Mouse (Mus musculus): ENCODE results near the gene Hist1h2ad. TPM values are rescaled to one million over a fixed set of nuclear protein-coding genes. Genes with fewer than 3 reads are reported as not detected.
A peak's percentile ranks its signal among the peaks of the same experiment; 100 is the strongest.
"Not testable (repeated sequence)": the region's sequence is repeated elsewhere in the genome, so short reads cannot be mapped to it uniquely, and the experiment has no call there.

The Hist1h2ad gene
- polyA plus RNA-seq, 1 experiment from 2014 or later, result 0.90 TPM

DNA sequence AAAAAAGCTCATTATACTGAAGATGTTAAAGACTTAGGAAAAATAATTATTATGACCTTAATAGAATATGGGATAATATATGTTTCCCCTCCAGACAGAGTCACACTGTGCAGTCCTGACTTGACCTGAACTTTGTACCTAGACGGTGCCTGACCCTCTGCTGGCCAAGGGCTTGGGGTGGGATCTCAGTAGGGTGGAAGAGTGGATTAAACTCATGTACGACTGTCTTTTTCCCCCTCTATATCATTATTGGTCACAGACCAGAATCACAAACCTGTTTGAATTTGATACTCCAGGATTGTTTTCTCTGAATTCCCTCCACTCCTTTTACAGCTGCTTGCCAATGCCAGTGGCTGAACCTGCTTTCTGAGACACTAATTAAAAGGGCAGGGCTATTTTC, 13.5 kb upstream of the Hist1h2ad start:
- DNase-seq (ENCODE audit: low spot score); H3K4me1 ChIP-seq (ENCODE audit: control insufficient read depth, insufficient read depth, low read length); H3K27me3 ChIP-seq (ENCODE audit: control insufficient read depth, insufficient read depth, low read length); ATAC-seq (ENCODE audit: insufficient read depth, low FRiP score, low TSS enrichment); H3K36me3 ChIP-seq (ENCODE audit: control insufficient read depth, insufficient read depth, low read length); H3K4me3 ChIP-seq (ENCODE audit: low read depth, low read length); H3K9ac ChIP-seq (ENCODE audit: low read length); H3K9me3 ChIP-seq (ENCODE audit: control insufficient read depth, low read length): not testable (repeated sequence)
- Histone ChIP-seq H3K27ac (ENCODE audit: low read depth, low read length) (0 out of 2 replicates have a peak overlapping the region, but pooled peaks have one; percentile 8), H3K4me2 (ENCODE audit: low read depth) (peak overlapping the region; percentile 8; the same call in 1 of the 2 replicates)
- 32% methylated on average over 2 of the region's 2 CpGs for WGBS

DNA sequence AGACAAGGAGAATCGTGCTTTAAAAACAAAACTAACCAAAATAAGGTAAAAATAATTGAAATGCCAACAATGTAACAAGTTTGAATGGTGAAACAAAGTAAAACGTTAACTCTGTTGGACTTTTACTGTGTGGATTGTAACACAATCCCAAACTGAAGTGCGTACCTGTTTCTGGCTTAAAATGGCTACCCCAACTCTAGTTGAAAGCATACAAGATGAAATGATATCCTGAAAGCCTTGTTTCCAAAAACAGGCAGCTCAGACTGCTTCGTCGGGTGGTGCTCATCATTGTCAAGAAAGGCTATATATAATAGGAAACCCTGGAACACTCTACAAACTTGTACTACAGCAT, 12.7 kb upstream of the Hist1h2ad start:
- H3K4me2 ChIP-seq (ENCODE audit: low read depth), result peak overlapping the region; percentile 55

DNA sequence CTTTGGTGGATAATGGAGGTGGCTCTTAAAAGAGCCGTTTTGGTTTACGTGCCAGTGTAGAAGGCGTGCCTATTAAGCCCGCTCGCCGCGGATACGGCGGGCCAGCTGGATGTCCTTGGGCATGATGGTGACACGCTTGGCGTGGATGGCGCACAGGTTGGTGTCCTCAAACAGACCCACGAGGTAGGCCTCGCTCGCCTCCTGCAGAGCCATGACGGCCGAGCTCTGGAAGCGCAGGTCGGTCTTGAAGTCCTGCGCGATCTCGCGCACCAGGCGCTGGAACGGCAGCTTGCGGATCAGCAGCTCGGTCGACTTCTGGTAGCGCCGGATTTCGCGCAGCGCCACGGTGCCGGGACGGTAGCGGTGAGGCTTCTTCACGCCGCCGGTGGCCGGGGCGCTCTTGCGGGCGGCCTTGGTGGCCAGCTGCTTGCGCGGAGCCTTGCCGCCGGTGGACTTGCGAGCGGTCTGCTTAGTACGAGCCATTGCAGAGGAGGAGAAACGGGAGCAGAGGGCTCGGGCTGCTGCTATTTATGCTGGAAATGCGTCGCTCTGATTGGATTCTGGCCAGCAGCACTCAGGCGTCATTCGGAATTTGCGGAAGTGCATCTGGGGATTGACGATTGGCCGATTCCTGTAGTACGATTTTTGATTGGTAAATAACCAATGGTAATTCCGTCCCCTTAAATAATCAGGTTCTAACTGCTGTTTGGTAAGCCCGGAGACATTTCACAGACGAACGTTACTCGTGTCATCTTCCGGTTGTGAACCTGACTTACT, 12.1 kb upstream of the Hist1h2ad start, which contains the start of gene Hist1h3e:
Gene Hist1h3e (minus strand): TSS at position 487 of the 777 bp plus-strand sequence.
- Histone ChIP-seq H3K27ac (ENCODE audit: low read depth, low read length) (peak within 1 kb of the TSS; percentile 96), H3K4me2 (ENCODE audit: low read depth) (peak within 1 kb of the TSS; percentile 55), H3K9ac (ENCODE audit: low read length) (peak within 1 kb of the TSS; percentile 63), H3K4me3 (ENCODE audit: low read depth, low read length) (peak within 1 kb of the TSS; percentile 33)
- ATAC-seq (ENCODE audit: insufficient read depth, low FRiP score, low TSS enrichment), result peak; percentile 95
- DNase-seq (ENCODE audit: low spot score), result peak; percentile 95
- H3K27me3 ChIP-seq (ENCODE audit: control insufficient read depth, insufficient read depth, low read length); H3K36me3 ChIP-seq (ENCODE audit: control insufficient read depth, insufficient read depth, low read length); H3K9me3 ChIP-seq (ENCODE audit: control insufficient read depth, low read length); H3K4me1 ChIP-seq (ENCODE audit: control insufficient read depth, insufficient read depth, low read length): not testable (repeated sequence)
- WGBS, result 0% methylated on average over 47 of the region's 67 CpGs

More for the DNA sequence above, 12.7 kb upstream of the Hist1h2ad start:
- H3K4me3 ChIP-seq (ENCODE audit: low read depth, low read length), result peak overlapping the region; percentile 33
- DNase-seq (ENCODE audit: low spot score); H3K27ac ChIP-seq (ENCODE audit: low read depth, low read length); H3K36me3 ChIP-seq (ENCODE audit: control insufficient read depth, insufficient read depth, low read length); H3K27me3 ChIP-seq (ENCODE audit: control insufficient read depth, insufficient read depth, low read length); H3K9me3 ChIP-seq (ENCODE audit: control insufficient read depth, low read length); ATAC-seq (ENCODE audit: insufficient read depth, low FRiP score, low TSS enrichment); H3K4me1 ChIP-seq (ENCODE audit: control insufficient read depth, insufficient read depth, low read length): not testable (repeated sequence)
- peak overlapping the region; percentile 45; the same call in 1 of the 2 replicates for H3K9ac ChIP-seq (ENCODE audit: low read length)
- 0% methylated on average over 2 of the region's 5 CpGs for WGBS

DNA sequence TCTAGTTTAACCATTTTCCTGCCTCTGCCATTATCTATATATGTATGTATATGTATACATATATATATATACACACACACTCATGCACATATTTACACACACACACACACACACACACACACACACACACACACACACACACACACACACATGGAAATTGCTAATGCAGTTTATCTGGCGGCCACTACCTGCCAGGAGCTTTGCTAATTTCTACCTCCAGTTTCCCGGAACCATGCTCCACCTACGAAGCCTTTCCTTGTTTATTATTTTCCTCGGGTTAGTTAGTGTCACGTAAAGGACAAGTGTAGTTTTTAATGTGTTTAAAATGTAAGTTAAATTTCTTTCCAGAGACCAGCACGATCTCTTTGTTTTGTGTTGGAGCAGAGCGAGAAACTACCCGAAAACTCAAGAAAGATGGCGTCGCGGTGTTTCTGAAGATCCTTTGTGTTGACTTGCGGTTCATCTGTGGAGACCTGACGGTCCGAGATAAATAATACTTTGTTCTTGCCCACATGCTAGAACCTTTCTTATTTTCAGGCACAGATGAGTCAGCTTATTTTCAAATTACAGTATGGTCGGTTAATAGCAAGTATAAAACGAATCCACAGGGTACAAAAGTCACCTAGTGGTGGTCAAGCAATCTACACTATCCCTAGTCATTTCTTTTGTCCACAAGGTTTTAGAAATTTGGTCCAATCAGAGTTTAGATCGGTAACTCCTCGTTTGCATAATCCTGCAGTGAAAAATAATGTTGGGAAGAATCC, 11.3 kb upstream of the Hist1h2ad start:
- peak overlapping the region; percentile 55 for H3K4me2 ChIP-seq (ENCODE audit: low read depth)
- H3K9ac ChIP-seq (ENCODE audit: low read length), result peak overlapping the region; percentile 63
- DNase-seq (ENCODE audit: low spot score) (peak; percentile 60), ATAC-seq (ENCODE audit: insufficient read depth, low FRiP score, low TSS enrichment) (peak; percentile 43; the same call in 1 of the 2 replicates)
- H3K27ac ChIP-seq (ENCODE audit: low read depth, low read length), result peak overlapping the region; percentile 96
- 4% methylated on average over 18 of the region's 18 CpGs for WGBS
- H3K4me1 ChIP-seq (ENCODE audit: control insufficient read depth, insufficient read depth, low read length), result no peaks in the 10 kb centered on the region
- H3K36me3 ChIP-seq (ENCODE audit: control insufficient read depth, insufficient read depth, low read length), result no peaks in the 10 kb centered on the region
- peak overlapping the region; percentile 18 for H3K4me3 ChIP-seq (ENCODE audit: low read depth, low read length)
- H3K27me3 ChIP-seq (ENCODE audit: control insufficient read depth, insufficient read depth, low read length), result no peaks in the 10 kb centered on the region
- no peaks in the 10 kb centered on the region for H3K9me3 ChIP-seq (ENCODE audit: control insufficient read depth, low read length)

DNA sequence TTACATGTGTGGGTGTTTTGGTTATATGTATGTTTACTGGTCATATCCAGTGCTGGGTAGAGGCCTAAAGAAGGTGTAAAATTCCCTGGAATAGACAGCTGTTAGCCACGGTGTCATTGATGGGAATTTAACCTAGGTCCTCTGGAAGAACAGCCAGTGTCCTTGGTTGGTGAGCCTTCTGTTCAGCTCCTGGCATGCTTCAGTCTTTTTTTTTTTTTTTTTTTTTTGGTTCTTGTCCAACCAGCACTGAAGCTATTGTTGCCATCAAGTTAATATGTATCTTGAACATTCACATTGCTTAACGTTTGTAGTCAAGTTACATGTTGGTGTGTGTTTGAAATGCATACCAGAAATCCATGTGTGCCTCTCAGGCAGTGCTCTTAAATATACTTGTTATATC, 9.7 kb upstream of the Hist1h2ad start:
- H3K9ac ChIP-seq (ENCODE audit: low read length), result no peak overlapping the region
- ATAC-seq (ENCODE audit: insufficient read depth, low FRiP score, low TSS enrichment), result no peak
- H3K27ac ChIP-seq (ENCODE audit: low read depth, low read length), result no peak overlapping the region
- H3K4me1 ChIP-seq (ENCODE audit: control insufficient read depth, insufficient read depth, low read length), result no peaks in the 10 kb centered on the region
- 93% methylated on average over 2 of the region's 2 CpGs for WGBS
- DNase-seq (ENCODE audit: low spot score), result no peak
- no peaks in the 10 kb centered on the region for H3K36me3 ChIP-seq (ENCODE audit: control insufficient read depth, insufficient read depth, low read length)
- no peaks in the 10 kb centered on the region for H3K27me3 ChIP-seq (ENCODE audit: control insufficient read depth, insufficient read depth, low read length)
- H3K4me3 ChIP-seq (ENCODE audit: low read depth, low read length), result no peak overlapping the region
- H3K9me3 ChIP-seq (ENCODE audit: control insufficient read depth, low read length), result no peaks in the 10 kb centered on the region
- no peak overlapping the region for H3K4me2 ChIP-seq (ENCODE audit: low read depth)

DNA sequence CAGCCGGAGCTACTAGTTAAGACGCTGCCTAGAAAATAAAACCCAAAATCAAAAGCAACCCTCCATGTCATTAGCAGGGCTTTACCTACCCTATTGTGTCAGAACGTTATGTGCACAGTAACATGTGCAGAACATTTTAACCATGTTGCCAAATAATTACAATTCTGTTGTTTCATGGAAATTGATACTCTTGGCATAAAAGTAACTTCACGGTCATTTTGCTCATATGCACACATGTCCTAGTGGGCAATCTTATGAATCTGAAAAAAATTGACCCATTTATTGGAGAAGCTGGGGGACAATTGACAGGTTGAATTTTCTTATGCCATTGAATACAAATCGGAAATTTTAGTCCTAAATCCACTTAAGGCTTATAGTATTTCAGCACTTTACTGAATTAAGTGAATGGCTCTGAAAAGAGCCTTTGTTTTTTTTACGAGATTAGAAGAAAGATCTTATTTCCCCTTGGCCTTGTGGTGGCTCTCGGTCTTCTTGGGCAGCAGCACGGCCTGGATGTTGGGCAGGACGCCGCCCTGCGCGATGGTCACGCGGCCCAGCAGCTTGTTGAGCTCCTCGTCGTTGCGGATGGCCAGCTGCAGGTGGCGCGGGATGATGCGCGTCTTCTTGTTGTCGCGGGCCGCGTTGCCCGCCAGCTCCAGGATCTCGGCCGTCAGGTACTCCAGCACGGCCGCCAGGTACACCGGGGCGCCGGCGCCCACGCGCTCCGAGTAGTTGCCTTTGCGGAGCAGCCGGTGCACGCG, 3.7 kb upstream of the Hist1h2ad start:
- Histone ChIP-seq H3K9ac (ENCODE audit: low read length) (peak overlapping the region; percentile 49), H3K27ac (ENCODE audit: low read depth, low read length) (peak overlapping the region; percentile 93), H3K4me2 (ENCODE audit: low read depth) (peak overlapping the region; percentile 64), H3K4me3 (ENCODE audit: low read depth, low read length) (peak overlapping the region; percentile 45)
- 3% methylated on average over 12 of the region's 41 CpGs for WGBS
- ATAC-seq (ENCODE audit: insufficient read depth, low FRiP score, low TSS enrichment) (peak; percentile 11), DNase-seq (ENCODE audit: low spot score) (peak; percentile 15)
- H3K9me3 ChIP-seq (ENCODE audit: control insufficient read depth, low read length); H3K27me3 ChIP-seq (ENCODE audit: control insufficient read depth, insufficient read depth, low read length); H3K36me3 ChIP-seq (ENCODE audit: control insufficient read depth, insufficient read depth, low read length); H3K4me1 ChIP-seq (ENCODE audit: control insufficient read depth, insufficient read depth, low read length): not testable (repeated sequence)

DNA sequence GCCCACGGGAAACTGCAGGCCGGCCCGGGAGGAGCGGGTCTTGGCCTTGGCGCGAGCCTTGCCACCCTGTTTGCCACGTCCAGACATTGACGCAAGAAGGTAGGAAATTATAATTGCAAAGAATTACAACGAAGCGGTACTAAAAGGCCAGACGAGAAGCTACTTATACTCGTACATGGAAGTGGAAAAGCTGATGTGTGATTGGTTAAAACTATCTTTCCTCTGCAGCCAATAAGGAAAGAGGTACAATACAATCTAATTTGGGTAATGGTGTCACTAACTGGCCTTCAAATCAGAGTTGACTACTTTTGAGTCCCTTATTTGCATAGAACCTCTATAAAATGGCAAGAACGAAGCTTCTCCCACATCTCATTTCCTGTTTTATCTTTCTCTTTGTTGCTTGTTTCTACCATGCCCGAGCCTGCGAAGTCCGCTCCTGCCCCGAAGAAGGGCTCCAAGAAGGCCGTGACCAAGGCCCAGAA, 3.1 kb upstream of the Hist1h2ad start, which contains the start of the genes Hist1h2ae and Hist1h2bg:
Gene Hist1h2ae (minus strand): TSS at position 199 of the 482 bp plus-strand sequence.
Gene Hist1h2bg (plus strand): TSS at position 375 of the 482 bp plus-strand sequence.
- Histone ChIP-seq H3K27me3 (ENCODE audit: control insufficient read depth, insufficient read depth, low read length) (no peaks in the 10 kb centered on the region), H3K36me3 (ENCODE audit: control insufficient read depth, insufficient read depth, low read length) (no peaks in the 10 kb centered on the region), H3K4me3 (ENCODE audit: low read depth, low read length) (peak within 1 kb of the TSS; percentile 45), H3K4me2 (ENCODE audit: low read depth) (peak within 1 kb of the TSS; percentile 64), H3K9ac (ENCODE audit: low read length) (peak within 1 kb of the TSS; percentile 77), H3K4me1 (ENCODE audit: control insufficient read depth, insufficient read depth, low read length) (peaks cover 6% of the 10 kb centered on the region), H3K9me3 (ENCODE audit: control insufficient read depth, low read length) (no peaks in the 10 kb centered on the region), H3K27ac (ENCODE audit: low read depth, low read length) (peak within 1 kb of the TSS; percentile 93)
- 0% methylated on average over 18 of the region's 18 CpGs for WGBS
- DNase-seq (ENCODE audit: low spot score), result peak; percentile 75
- peak; percentile 88 for ATAC-seq (ENCODE audit: insufficient read depth, low FRiP score, low TSS enrichment)

DNA sequence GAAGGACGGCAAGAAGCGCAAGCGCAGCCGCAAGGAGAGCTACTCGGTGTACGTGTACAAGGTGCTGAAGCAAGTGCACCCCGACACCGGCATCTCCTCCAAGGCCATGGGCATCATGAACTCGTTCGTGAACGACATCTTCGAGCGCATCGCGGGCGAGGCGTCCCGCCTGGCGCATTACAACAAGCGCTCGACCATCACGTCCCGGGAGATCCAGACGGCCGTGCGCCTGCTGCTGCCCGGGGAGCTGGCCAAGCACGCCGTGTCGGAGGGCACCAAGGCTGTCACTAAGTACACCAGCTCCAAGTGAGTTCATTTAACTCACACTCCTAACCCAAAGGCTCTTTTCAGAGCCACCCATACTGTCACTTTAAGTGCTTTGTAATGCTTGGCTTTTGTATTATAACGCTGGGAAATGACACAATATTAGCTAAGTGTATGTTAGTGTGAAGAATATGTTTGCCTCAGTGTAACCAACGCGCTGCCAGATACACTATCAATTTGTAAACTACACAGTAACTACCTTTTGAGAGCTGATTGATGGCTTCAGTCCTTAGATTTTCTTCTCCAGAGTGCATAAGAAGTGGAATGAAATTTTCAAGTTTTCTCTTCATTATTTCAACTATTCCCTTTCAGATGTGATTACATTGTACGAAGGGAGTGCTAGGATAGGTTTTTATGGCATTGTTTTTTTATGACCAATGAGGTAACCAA, 2.5 kb upstream of the Hist1h2ad start:
- ATAC-seq (ENCODE audit: insufficient read depth, low FRiP score, low TSS enrichment), result peak; percentile 5
- peak overlapping the region; percentile 93 for H3K27ac ChIP-seq (ENCODE audit: low read depth, low read length)
- peak overlapping the region; percentile 64 for H3K4me2 ChIP-seq (ENCODE audit: low read depth)
- H3K9ac ChIP-seq (ENCODE audit: low read length), result peak overlapping the region; percentile 77
- H3K4me3 ChIP-seq (ENCODE audit: low read depth, low read length), result peak overlapping the region; percentile 45
- peak; percentile 40 for DNase-seq (ENCODE audit: low spot score)
- under 1% methylated on average over 8 of the region's 34 CpGs for WGBS
- not testable (repeated sequence) for H3K36me3 ChIP-seq (ENCODE audit: control insufficient read depth, insufficient read depth, low read length); H3K9me3 ChIP-seq (ENCODE audit: control insufficient read depth, low read length); H3K4me1 ChIP-seq (ENCODE audit: control insufficient read depth, insufficient read depth, low read length); H3K27me3 ChIP-seq (ENCODE audit: control insufficient read depth, insufficient read depth, low read length)

Measured in neural tube, embryonic 11.5 days (tissue).